Mouse (Mus musculus) bone marrow macrophage, adult 2 months (primary cell): ENCODE measurements at regions not wholly inside any gene's neighbourhood (a gene's known extent, or its start where the extent isn't known, plus 50 kb on each side); places are given as distances from the start of the nearest gene placed in this dataset.

ENCODE experiments used
- CTCF ChIP-seq: IDR thresholded peaks from 2 replicates; pipeline ENCODE4 v1.5.1; 2012; ENCODE audit warnings: low read depth, mild to moderate bottlenecking, low read length, moderate library complexity
- POLR2A ChIP-seq: IDR thresholded peaks from 2 replicates; pipeline ENCODE4 v1.6.1; 2012; ENCODE audit warnings: mild to moderate bottlenecking, low read depth, low read length, borderline replicate concordance

GRCm38 (mm10) chr8:103485441-103485840, 616.0 kb upstream of the Cdh5 start:
- TF ChIP-seq POLR2A = no peak
- TF ChIP-seq CTCF = no peak
